Mouse (Mus musculus) cerebellum, adult 2 months (tissue): ENCODE results near the gene Fndc7. TPM values are rescaled to one million over a fixed set of nuclear protein-coding genes. Genes with fewer than 3 reads are reported as not detected.

Experiments
- DNase-seq, 2 experiments: peaks; one replicate each; pipeline ENCODE4 v3.0.0; 2021
- H3K27ac ChIP-seq: fragments of 200-500 bp; 2 replicates; pipeline ENCODE4 v1.5.1; 2012; ENCODE audit warnings: low read length, control low read depth, inconsistent platforms; ENCODE audit not compliant: insufficient read depth
- H3K27me3 ChIP-seq: fragments of 200-500 bp; 2 replicates; pipeline ENCODE4 v1.6.1; 2012; ENCODE audit warnings: inconsistent platforms, mild to moderate bottlenecking, low read length, moderate library complexity; ENCODE audit not compliant: control insufficient read depth, insufficient read depth
- H3K4me1 ChIP-seq: fragments of 200-500 bp; 2 replicates; pipeline ENCODE4 v1.6.1; 2011; ENCODE audit warnings: low read length; ENCODE audit not compliant: control insufficient read depth, insufficient read depth
- H3K4me3 ChIP-seq: fragments of 200-500 bp; replicated peaks from 2 replicates; pipeline ENCODE3; 2011; ENCODE audit warnings: mild to moderate bottlenecking, low read depth, low read length, control low read depth; ENCODE audit not compliant: insufficient read depth
- CTCF ChIP-seq: fragments of 200-500 bp; IDR thresholded peaks from 2 replicates; pipeline ENCODE4 v1.5.1; 2011; ENCODE audit warnings: low read depth, mild to moderate bottlenecking, control low read depth, low read length, moderate library complexity, borderline replicate concordance; ENCODE audit not compliant: insufficient read depth
- POLR2A ChIP-seq: fragments of 200-500 bp; IDR thresholded peaks from 2 replicates; pipeline ENCODE4 v1.6.1; 2011; ENCODE audit warnings: low read length, control low read depth, borderline replicate concordance; ENCODE audit not compliant: insufficient read depth
- WGBS: fragments of 180-500 bp; shearing (Covaris S2); methylation state at CpG from one replicate; pipeline ENCODE4 v1.1.7; 2018; 5-methylcytosine and 5-hydroxymethylcytosine counted together
- polyA plus RNA-seq: library from polyadenylated mRNA; depleted of rRNA; stranded (reverse); fragments of >200 nt; gene quantifications from 2 replicates; pipeline ENCODE4 v1.2.3, GENCODE M21; 2012; rRNA removed

The Fndc7 gene
- polyA plus RNA-seq, result 0.08 and 0.11 TPM in 2 replicates

GRCm38 (mm10) chr3:108889908-108890307 is at the start of gene Fndc7:
TSS of gene Fndc7 (minus strand) at chr3:108890008.
- H3K4me3 ChIP-seq, result no peak within 1 kb of the TSS
- no peak for DNase-seq
- no peaks in the 10 kb centered on the region for H3K27me3 ChIP-seq
- no peak within 1 kb of the TSS for H3K27ac ChIP-seq
- TF ChIP-seq POLR2A, result no peak
- no peak for TF ChIP-seq CTCF
- H3K4me1 ChIP-seq, result no peaks in the 10 kb centered on the region
- WGBS, result 100% methylated on average over 1 of the region's 1 CpGs

GRCm38 (mm10) chr3:108939573-108939972 is 49.8 kb upstream of the Fndc7 start, which contains the start of gene Henmt1:
TSS of gene Henmt1 (plus strand) at chr3:108939873.
- H3K4me3 ChIP-seq, result peak within 1 kb of the TSS; percentile 50
- H3K4me1 ChIP-seq, result no peaks in the 10 kb centered on the region
- no peak for DNase-seq
- H3K27ac ChIP-seq, result no peak within 1 kb of the TSS
- 80% methylated on average over 5 of the region's 5 CpGs for WGBS
- TF ChIP-seq CTCF (no peak), POLR2A (no peak)
- no peaks in the 10 kb centered on the region for H3K27me3 ChIP-seq

GRCm38 (mm10) chr3:108938691-108939090 is 48.9 kb upstream of the Fndc7 start:
- H3K27me3 ChIP-seq, result no peaks in the 10 kb centered on the region
- TF ChIP-seq CTCF (no peak), POLR2A (no peak)
- DNase-seq, result no peak
- no peaks in the 10 kb centered on the region for H3K4me1 ChIP-seq
- no peak overlapping the region for H3K27ac ChIP-seq
- no peak overlapping the region for H3K4me3 ChIP-seq
- 87% methylated on average over 5 of the region's 5 CpGs for WGBS

- TF ChIP-seq POLR2A (no peak), CTCF (no peak)
- Histone ChIP-seq H3K4me1 (no peaks in the 10 kb centered on the region), H3K4me3 (no peak overlapping the region), H3K27me3 (no peaks in the 10 kb centered on the region), H3K27ac (no peak overlapping the region)
- 93% methylated on average over 6 of the region's 6 CpGs for WGBS
- no peak for DNase-seq
These were observed 43.7 kb upstream of the Fndc7 start for GRCm38 (mm10) chr3:108933557-108933956.

GRCm38 (mm10) chr3:108926308-108926707 is 36.5 kb upstream of the Fndc7 start:
- 73% methylated on average over 1 of the region's 1 CpGs for WGBS
- Histone ChIP-seq H3K4me3 (no peak overlapping the region), H3K27ac (no peak overlapping the region), H3K4me1 (no peaks in the 10 kb centered on the region), H3K27me3 (no peaks in the 10 kb centered on the region)
- no peak for DNase-seq
- TF ChIP-seq POLR2A, result no peak
- no peak for TF ChIP-seq CTCF

GRCm38 (mm10) chr3:108925677-108926076 is 35.9 kb upstream of the Fndc7 start:
- Histone ChIP-seq H3K27ac (no peak overlapping the region), H3K4me1 (no peaks in the 10 kb centered on the region), H3K4me3 (no peak overlapping the region), H3K27me3 (no peaks in the 10 kb centered on the region)
- no peak for DNase-seq
- WGBS, result 91% methylated on average over 4 of the region's 4 CpGs
- TF ChIP-seq POLR2A, result no peak

- Histone ChIP-seq H3K4me1 (peaks cover 9% of the 10 kb centered on the region; the same call in 1 of the 2 replicates), H3K27me3 (no peaks in the 10 kb centered on the region), H3K27ac (no peak overlapping the region), H3K4me3 (no peak overlapping the region)
- WGBS, result 97% methylated on average over 1 of the region's 1 CpGs
- TF ChIP-seq POLR2A (no peak), CTCF (no peak)
- DNase-seq, result no peak
These were observed 32.0 kb upstream of the Fndc7 start for GRCm38 (mm10) chr3:108921822-108922221.

- DNase-seq, result no peak
- peaks cover 16% of the 10 kb centered on the region for H3K4me1 ChIP-seq
- H3K27me3 ChIP-seq, result no peaks in the 10 kb centered on the region
- H3K4me3 ChIP-seq, result no peak overlapping the region
- TF ChIP-seq POLR2A (no peak), CTCF (no peak)
- WGBS, result 92% methylated on average over 3 of the region's 3 CpGs
- no peak overlapping the region for H3K27ac ChIP-seq
These were observed 30.7 kb upstream of the Fndc7 start for GRCm38 (mm10) chr3:108920442-108921070.
